Mouse (Mus musculus) cerebellum, adult 2 months (tissue): ENCODE measurements around the gene Ap4e1.

ENCODE experiments used
- CTCF ChIP-seq: fragments of 200-500 bp; IDR thresholded peaks from 2 replicates; pipeline ENCODE4 v1.5.1; 2011; ENCODE audit warnings: low read depth, mild to moderate bottlenecking, control low read depth, low read length, moderate library complexity, borderline replicate concordance; ENCODE audit not compliant: insufficient read depth
- POLR2A ChIP-seq: fragments of 200-500 bp; IDR thresholded peaks from 2 replicates; pipeline ENCODE4 v1.6.1; 2011; ENCODE audit warnings: low read length, control low read depth, borderline replicate concordance; ENCODE audit not compliant: insufficient read depth

DNA sequence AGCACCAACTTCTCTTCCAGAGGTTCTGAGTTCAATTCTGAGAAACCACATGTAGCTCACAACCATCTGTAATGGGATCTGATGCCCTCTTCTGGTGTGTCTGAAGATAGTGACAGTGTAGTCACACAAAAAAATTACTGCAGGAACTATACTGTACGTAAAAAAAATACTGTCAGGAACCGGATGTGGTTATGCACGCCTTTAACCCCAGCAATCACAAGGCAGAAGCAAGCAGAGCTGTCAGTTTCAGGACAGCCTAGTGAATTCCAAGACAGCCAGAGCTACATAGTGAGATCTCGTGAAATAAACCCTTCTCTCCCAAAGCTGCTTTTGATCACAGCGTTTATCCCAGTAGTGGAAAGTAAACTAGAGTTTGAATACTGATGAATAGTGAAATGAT, 77.7 kb downstream of the Ap4e1 start:
- TF ChIP-seq CTCF, result no peak
- no peak for TF ChIP-seq POLR2A
